Mouse (Mus musculus) cortical plate, adult 2 months (tissue): ENCODE results near the gene Gnb1.

ENCODE experiments used
- CTCF ChIP-seq: fragments of 200-500 bp; IDR thresholded peaks from 2 replicates; pipeline ENCODE4 v1.5.1; 2011; ENCODE audit warnings: mild to moderate bottlenecking, control low read depth, low read length; ENCODE audit not compliant: insufficient read depth; ENCODE audit errors: extremely low read depth
- POLR2A ChIP-seq: fragments of 200-500 bp; IDR thresholded peaks from 2 replicates; pipeline ENCODE4 v1.6.1; 2011; ENCODE audit warnings: mild to moderate bottlenecking, low read length, control low read depth; ENCODE audit not compliant: insufficient read depth; ENCODE audit errors: extremely low read depth

- no peak for TF ChIP-seq POLR2A
- peak; percentile 53; the same call in 1 of the 2 replicates for TF ChIP-seq CTCF
Measured at GRCm38 (mm10) chr4:155568170-155568569, 77.0 kb downstream of the Gnb1 start.
